Mouse (Mus musculus): ENCODE measurements around the gene Lsm2. TPM values are rescaled to one million over a fixed set of nuclear protein-coding genes. Genes with fewer than 3 reads are reported as not detected.

Lsm2 gene
- 69.8 and 76.7 TPM in 2 replicates for polyA plus RNA-seq (2015; fragmentation: Nextera tagmentation; extraction: Ambion mirVana)

GRCm38 (mm10) chr17:34981690-34982180, at the start of gene Lsm2:
TSS of gene Lsm2 (plus strand) at chr17:34981862.
- Histone ChIP-seq H3K36me3 (replicated peaks; ENCODE audit: insufficient read depth, low read length) (peaks cover 14% of the 10 kb centered on the region), H3K4me1 (ENCODE audit: insufficient read depth) (peaks cover 15% of the 10 kb centered on the region), H3K4me2 (ENCODE audit: low read depth, low read length) (peak within 1 kb of the TSS; percentile 81), H3K9me3 (ENCODE audit: low read length) (no peaks in the 10 kb centered on the region), H3K27me3 (ENCODE audit: insufficient read depth, low read length) (no peaks in the 10 kb centered on the region), H3K9ac (replicated peaks) (peak within 1 kb of the TSS; percentile 80), H3K4me3 (ENCODE audit: low read depth, low read length) (peak within 1 kb of the TSS; percentile 71), H3K27ac (ENCODE audit: low read depth) (peak within 1 kb of the TSS; percentile 91)
- TF ChIP-seq CTCF (IDR thresholded peaks at IDR 0.05; ENCODE audit: low read depth) = peak; percentile 20; the same call in 1 of the 2 replicates
- TF ChIP-seq EP300 (IDR thresholded peaks at IDR 0.05; ENCODE audit: low read depth) = no peak
- peak; percentile 92 for ATAC-seq
- WGBS (ENCODE audit: insufficient replicate concordance) = under 1% methylated on average over 52 of the region's 58 CpGs
- peak; percentile 92 for DNase-seq

- ATAC-seq (no peak), DNase-seq (no peak)
- Histone ChIP-seq H3K36me3 (replicated peaks; ENCODE audit: insufficient read depth, low read length) (peaks cover 5% of the 10 kb centered on the region; the same call in 1 of the 2 replicates), H3K4me3 (ENCODE audit: low read depth, low read length) (peak overlapping the region; percentile 80), H3K9me3 (ENCODE audit: low read length) (no peaks in the 10 kb centered on the region), H3K4me2 (ENCODE audit: low read depth, low read length) (peak overlapping the region; percentile 98), H3K4me1 (ENCODE audit: insufficient read depth) (peaks cover 30% of the 10 kb centered on the region), H3K27ac (ENCODE audit: low read depth) (no peak overlapping the region), H3K9ac (replicated peaks) (peak overlapping the region; percentile 79), H3K27me3 (ENCODE audit: insufficient read depth, low read length) (no peaks in the 10 kb centered on the region)
- 41% methylated on average over 8 of the region's 8 CpGs for WGBS (ENCODE audit: insufficient replicate concordance)
- TF ChIP-seq EP300 (IDR thresholded peaks at IDR 0.05; ENCODE audit: low read depth) (no peak), CTCF (IDR thresholded peaks at IDR 0.05; ENCODE audit: low read depth) (no peak)
These were observed 49.4 kb upstream of the Lsm2 start for GRCm38 (mm10) chr17:34932287-34932686.

- Histone ChIP-seq H3K4me3 (ENCODE audit: low read depth, low read length) (0 out of 2 replicates have a peak overlapping the region, but pooled peaks have one; percentile 7), H3K9ac (replicated peaks) (peak overlapping the region; percentile 8), H3K27me3 (ENCODE audit: insufficient read depth, low read length) (no peaks in the 10 kb centered on the region), H3K4me2 (ENCODE audit: low read depth, low read length) (peak overlapping the region; percentile 60), H3K27ac (ENCODE audit: low read depth) (peak overlapping the region; percentile 64), H3K4me1 (ENCODE audit: insufficient read depth) (peaks cover 32% of the 10 kb centered on the region), H3K9me3 (ENCODE audit: low read length) (no peaks in the 10 kb centered on the region), H3K36me3 (replicated peaks; ENCODE audit: insufficient read depth, low read length) (peaks cover 5% of the 10 kb centered on the region; the same call in 1 of the 2 replicates)
- 60% methylated on average over 24 of the region's 24 CpGs for WGBS (ENCODE audit: insufficient replicate concordance)
- TF ChIP-seq CTCF (IDR thresholded peaks at IDR 0.05; ENCODE audit: low read depth) (no peak), EP300 (IDR thresholded peaks at IDR 0.05; ENCODE audit: low read depth) (no peak)
- DNase-seq = no peak
- ATAC-seq = no peak
These were observed 47.6 kb upstream of the Lsm2 start for GRCm38 (mm10) chr17:34934031-34934430.

GRCm38 (mm10) chr17:34934830-34935229, 46.8 kb upstream of the Lsm2 start:
- 33% methylated on average over 8 of the region's 8 CpGs for WGBS (ENCODE audit: insufficient replicate concordance)
- Histone ChIP-seq H3K4me2 (ENCODE audit: low read depth, low read length) (peak overlapping the region; percentile 60; the same call in 1 of the 2 replicates), H3K4me3 (ENCODE audit: low read depth, low read length) (no peak overlapping the region), H3K27ac (ENCODE audit: low read depth) (peak overlapping the region; percentile 64), H3K36me3 (replicated peaks; ENCODE audit: insufficient read depth, low read length) (peaks cover 5% of the 10 kb centered on the region; the same call in 1 of the 2 replicates), H3K9me3 (ENCODE audit: low read length) (no peaks in the 10 kb centered on the region), H3K4me1 (ENCODE audit: insufficient read depth) (peaks cover 32% of the 10 kb centered on the region), H3K9ac (replicated peaks) (no peak overlapping the region), H3K27me3 (ENCODE audit: insufficient read depth, low read length) (no peaks in the 10 kb centered on the region)
- ATAC-seq (no peak), DNase-seq (no peak)
- peak; percentile 56; the same call in 1 of the 2 replicates for TF ChIP-seq EP300 (IDR thresholded peaks at IDR 0.05; ENCODE audit: low read depth)
- no peak for TF ChIP-seq CTCF (IDR thresholded peaks at IDR 0.05; ENCODE audit: low read depth)

GRCm38 (mm10) chr17:34937960-34938505, 43.6 kb upstream of the Lsm2 start:
- Histone ChIP-seq H3K4me3 (ENCODE audit: low read depth, low read length) (no peak overlapping the region), H3K9ac (replicated peaks) (no peak overlapping the region), H3K36me3 (replicated peaks; ENCODE audit: insufficient read depth, low read length) (peaks cover 5% of the 10 kb centered on the region; the same call in 1 of the 2 replicates), H3K4me1 (ENCODE audit: insufficient read depth) (peaks cover 23% of the 10 kb centered on the region), H3K4me2 (ENCODE audit: low read depth, low read length) (no peak overlapping the region), H3K9me3 (ENCODE audit: low read length) (no peaks in the 10 kb centered on the region), H3K27me3 (ENCODE audit: insufficient read depth, low read length) (no peaks in the 10 kb centered on the region), H3K27ac (ENCODE audit: low read depth) (peak overlapping the region; percentile 66; the same call in 1 of the 2 replicates)
- 60% methylated on average over 6 of the region's 6 CpGs for WGBS (ENCODE audit: insufficient replicate concordance)
- no peak for DNase-seq
- TF ChIP-seq EP300 (IDR thresholded peaks at IDR 0.05; ENCODE audit: low read depth) = no peak
- no peak for TF ChIP-seq CTCF (IDR thresholded peaks at IDR 0.05; ENCODE audit: low read depth)
- peak; percentile 12; the same call in 1 of the 2 replicates for ATAC-seq

GRCm38 (mm10) chr17:34941344-34942041, 40.2 kb upstream of the Lsm2 start:
- Histone ChIP-seq H3K9me3 (ENCODE audit: low read length) (no peaks in the 10 kb centered on the region), H3K4me3 (ENCODE audit: low read depth, low read length) (peak overlapping the region; percentile 27), H3K9ac (replicated peaks) (0 out of 2 replicates have a peak overlapping the region, but pooled peaks have one; percentile 34), H3K4me2 (ENCODE audit: low read depth, low read length) (peak overlapping the region; percentile 58), H3K27me3 (ENCODE audit: insufficient read depth, low read length) (no peaks in the 10 kb centered on the region), H3K36me3 (replicated peaks; ENCODE audit: insufficient read depth, low read length) (no peaks in the 10 kb centered on the region; the same call in 1 of the 2 replicates), H3K27ac (ENCODE audit: low read depth) (peak overlapping the region; percentile 34; the same call in 1 of the 2 replicates), H3K4me1 (ENCODE audit: insufficient read depth) (peaks cover 10% of the 10 kb centered on the region)
- ATAC-seq = peak; percentile 23; the same call in 1 of the 2 replicates
- no peak for TF ChIP-seq EP300 (IDR thresholded peaks at IDR 0.05; ENCODE audit: low read depth)
- no peak for DNase-seq
- 25% methylated on average over 15 of the region's 15 CpGs for WGBS (ENCODE audit: insufficient replicate concordance)

Measured in liver, postnatal 0 days (tissue).